Mouse (Mus musculus) lung, embryonic 15.5 days (tissue): ENCODE data around the gene Mfap5. TPM values are rescaled to one million over a fixed set of nuclear protein-coding genes. Genes with fewer than 3 reads are reported as not detected.
A peak's percentile ranks its signal among the peaks of the same experiment; 100 is the strongest.
"Not testable (repeated sequence)": the region's sequence is repeated elsewhere in the genome, so short reads cannot be mapped to it uniquely, and the experiment has no call there.

Source experiments
- ATAC-seq: fragments of 200-750 bp; cut with Nextera tagmentation; 2 replicates; pipeline ENCODE4 v1.8.0; 2017; ENCODE audit warnings: moderate number of reproducible peaks, borderline replicate concordance; ENCODE audit not compliant: low FRiP score, low TSS enrichment; ENCODE audit errors: extremely low read depth
- H3K27ac ChIP-seq: fragments of 300-500 bp; sonication (generic); 2 replicates; pipeline ENCODE4 v1.5.1; 2015; ENCODE audit warnings: moderate library complexity, mild to moderate bottlenecking, inconsistent platforms
- H3K27me3 ChIP-seq: fragments of 300-500 bp; sonication (generic); 2 replicates; pipeline ENCODE4 v1.6.1; 2015; ENCODE audit warnings: inconsistent platforms
- H3K36me3 ChIP-seq: fragments of 300-500 bp; sonication (generic); 2 replicates; pipeline ENCODE4 v1.6.1; 2015; ENCODE audit warnings: inconsistent platforms
- H3K4me1 ChIP-seq: fragments of 300-500 bp; sonication (generic); 2 replicates; pipeline ENCODE4 v1.6.1; 2015; ENCODE audit warnings: inconsistent platforms
- H3K4me2 ChIP-seq: fragments of 300-500 bp; sonication (generic); 2 replicates; pipeline ENCODE4 v1.6.1; 2015; ENCODE audit warnings: inconsistent platforms, mild to moderate bottlenecking, moderate library complexity
- H3K4me3 ChIP-seq: fragments of 300-500 bp; sonication (generic); 2 replicates; pipeline ENCODE4 v1.5.1; 2015; ENCODE audit warnings: mild to moderate bottlenecking, inconsistent platforms
- H3K9ac ChIP-seq: fragments of 300-500 bp; sonication (generic); 2 replicates; pipeline ENCODE4 v1.6.1; 2015; ENCODE audit warnings: inconsistent platforms
- H3K9me3 ChIP-seq: fragments of 300-500 bp; sonication (generic); 2 replicates; pipeline ENCODE4 v1.6.1; 2016; ENCODE audit warnings: inconsistent platforms
- WGBS: fragments of 180-500 bp; shearing (Covaris S2); methylation state at CpG from one replicate; pipeline ENCODE4 v1.1.7; 2015; 5-methylcytosine and 5-hydroxymethylcytosine counted together
- polyA plus RNA-seq: library from polyadenylated mRNA; unstranded; fragments of >200 nt; fragmentation: Nextera tagmentation; extraction: Ambion mirVana; gene quantifications from 2 replicates; pipeline ENCODE4 v1.2.1, GENCODE M21; 2015

Gene Mfap5
- polyA plus RNA-seq, 1 experiment from 2014 or later, result 17.5 TPM

DNA sequence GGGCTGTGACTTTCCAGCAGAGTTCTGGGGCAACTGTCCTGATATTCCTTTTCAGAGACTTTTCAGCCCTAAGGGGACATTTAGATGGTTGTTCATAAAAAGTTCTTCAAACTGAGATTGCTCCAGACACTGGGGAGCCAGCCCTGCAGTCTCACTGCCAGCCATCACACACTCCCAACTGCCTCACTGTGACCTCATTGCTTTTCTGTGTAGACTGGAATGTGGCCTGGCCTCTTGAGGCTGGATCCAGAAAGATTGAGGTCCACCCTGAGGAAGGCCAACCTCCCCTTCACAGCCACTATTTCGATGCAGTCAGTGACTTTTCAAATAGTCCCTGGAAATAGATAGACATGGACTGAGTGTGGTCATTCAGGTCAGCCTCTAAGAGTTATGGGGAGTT lies 12.0 kb downstream of the Mfap5 start:
- Histone ChIP-seq H3K36me3 (no peaks in the 10 kb centered on the region), H3K27ac (no peak overlapping the region), H3K9me3 (no peaks in the 10 kb centered on the region), H3K4me3 (no peak overlapping the region), H3K4me2 (no peak overlapping the region), H3K4me1 (no peaks in the 10 kb centered on the region), H3K27me3 (no peaks in the 10 kb centered on the region), H3K9ac (no peak overlapping the region)
- 65% methylated on average over 1 of the region's 1 CpGs for WGBS
- 0 out of 2 replicates have a peak, but pooled peaks have one; percentile 53 for ATAC-seq

DNA sequence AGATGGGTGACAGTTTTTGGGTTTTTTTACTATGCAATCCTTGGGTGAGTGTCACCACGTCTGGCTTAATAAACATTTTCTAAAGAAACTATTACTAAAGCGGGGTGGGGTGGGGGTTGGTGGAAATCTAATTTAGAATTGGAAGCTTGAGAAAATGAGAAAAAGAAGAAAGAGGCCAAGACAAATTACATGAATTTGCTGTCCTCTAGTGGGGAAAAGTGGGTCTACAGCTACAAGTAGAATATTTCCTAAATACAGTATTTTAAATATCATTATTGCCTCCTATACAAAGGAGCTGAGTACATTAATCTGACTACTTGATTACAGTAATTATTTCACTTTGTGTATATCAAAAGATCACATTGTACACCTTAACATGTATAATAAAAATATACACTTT lies 13.7 kb downstream of the Mfap5 start:
- no peak overlapping the region for H3K9ac ChIP-seq
- WGBS, result 21% methylated on average over 2 of the region's 2 CpGs
- no peaks in the 10 kb centered on the region for H3K4me1 ChIP-seq
- H3K27me3 ChIP-seq, result no peaks in the 10 kb centered on the region
- H3K36me3 ChIP-seq, result no peaks in the 10 kb centered on the region
- no peak overlapping the region for H3K27ac ChIP-seq
- ATAC-seq, result no peak
- H3K4me3 ChIP-seq, result no peak overlapping the region
- no peaks in the 10 kb centered on the region for H3K9me3 ChIP-seq
- no peak overlapping the region for H3K4me2 ChIP-seq

DNA sequence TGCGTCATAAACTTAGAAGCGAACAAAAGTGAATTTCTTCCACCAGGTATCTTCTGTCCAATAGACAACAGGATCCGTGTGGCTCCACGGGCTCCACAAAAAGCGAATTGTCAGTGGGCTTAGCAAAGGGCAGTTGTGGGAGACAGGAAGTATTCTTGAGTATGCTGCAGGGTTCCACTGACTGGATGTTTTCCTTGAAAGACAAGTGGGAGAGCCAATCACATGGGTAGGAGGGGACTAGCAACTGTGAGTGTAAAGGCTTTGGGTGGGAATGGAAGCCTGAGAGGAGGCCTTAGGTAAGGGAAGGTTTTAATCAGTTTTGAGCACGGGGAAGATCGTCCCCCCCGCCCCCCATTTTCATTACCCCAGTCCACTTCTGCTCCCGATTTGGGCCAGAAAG lies 16.9 kb downstream of the Mfap5 start:
- Histone ChIP-seq H3K36me3 (no peaks in the 10 kb centered on the region), H3K9me3 (no peaks in the 10 kb centered on the region), H3K4me2 (no peak overlapping the region; the same call in 1 of the 2 replicates), H3K27ac (no peak overlapping the region), H3K27me3 (no peaks in the 10 kb centered on the region), H3K9ac (no peak overlapping the region), H3K4me3 (no peak overlapping the region), H3K4me1 (no peaks in the 10 kb centered on the region)
- WGBS, result 62% methylated on average over 9 of the region's 9 CpGs
- ATAC-seq, result no peak

DNA sequence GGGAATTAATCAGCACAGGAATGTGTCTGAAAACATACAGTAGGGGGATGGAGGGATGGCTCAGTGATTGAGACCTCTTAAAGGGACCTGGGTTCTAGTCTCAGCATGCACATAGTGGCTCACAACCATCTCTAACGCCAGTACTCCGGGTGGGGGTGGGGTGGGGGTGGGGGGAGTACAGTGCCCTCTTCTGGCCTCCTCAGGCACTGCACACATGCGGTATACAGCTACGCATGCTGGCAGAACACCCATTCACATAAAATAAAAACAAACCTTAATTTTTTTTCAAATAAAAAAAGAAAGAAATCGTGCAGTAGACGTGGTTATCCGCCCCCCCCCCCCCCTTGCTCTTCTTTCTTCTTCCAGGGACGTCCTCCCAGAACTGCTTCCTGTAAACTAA lies 17.6 kb downstream of the Mfap5 start:
- H3K9ac ChIP-seq, result no peak overlapping the region
- 82% methylated on average over 8 of the region's 8 CpGs for WGBS
- no peaks in the 10 kb centered on the region for H3K9me3 ChIP-seq
- no peak overlapping the region for H3K27ac ChIP-seq
- H3K4me2 ChIP-seq, result no peak overlapping the region
- H3K36me3 ChIP-seq, result no peaks in the 10 kb centered on the region
- no peaks in the 10 kb centered on the region for H3K4me1 ChIP-seq
- no peaks in the 10 kb centered on the region for H3K27me3 ChIP-seq
- H3K4me3 ChIP-seq, result no peak overlapping the region
- ATAC-seq, result 0 out of 2 replicates have a peak, but pooled peaks have one; percentile 19

DNA sequence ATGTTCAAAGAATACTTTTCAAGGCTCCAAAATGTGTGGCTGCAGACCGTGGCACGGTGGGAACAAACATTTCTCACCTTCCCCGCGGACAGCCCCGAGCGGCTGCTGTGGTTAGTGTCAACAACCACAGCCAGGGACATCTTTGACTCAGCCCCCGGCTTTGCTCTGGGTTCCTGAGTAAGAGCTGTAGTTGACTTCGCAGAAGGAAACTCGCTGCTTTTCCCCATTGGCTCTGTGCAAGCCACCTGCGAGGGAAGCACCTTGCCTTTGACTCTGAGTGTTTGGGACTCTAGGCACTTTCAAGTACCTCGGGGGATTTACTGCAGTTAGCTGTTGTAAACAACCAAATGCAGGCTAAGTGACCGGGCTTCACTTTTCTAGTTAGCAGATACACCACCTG lies 22.0 kb downstream of the Mfap5 start:
- Histone ChIP-seq H3K9me3 (no peaks in the 10 kb centered on the region), H3K4me3 (no peak overlapping the region), H3K9ac (no peak overlapping the region), H3K4me2 (no peak overlapping the region), H3K4me1 (no peaks in the 10 kb centered on the region), H3K36me3 (no peaks in the 10 kb centered on the region), H3K27me3 (no peaks in the 10 kb centered on the region), H3K27ac (no peak overlapping the region)
- no peak for ATAC-seq
- 15% methylated on average over 12 of the region's 12 CpGs for WGBS

DNA sequence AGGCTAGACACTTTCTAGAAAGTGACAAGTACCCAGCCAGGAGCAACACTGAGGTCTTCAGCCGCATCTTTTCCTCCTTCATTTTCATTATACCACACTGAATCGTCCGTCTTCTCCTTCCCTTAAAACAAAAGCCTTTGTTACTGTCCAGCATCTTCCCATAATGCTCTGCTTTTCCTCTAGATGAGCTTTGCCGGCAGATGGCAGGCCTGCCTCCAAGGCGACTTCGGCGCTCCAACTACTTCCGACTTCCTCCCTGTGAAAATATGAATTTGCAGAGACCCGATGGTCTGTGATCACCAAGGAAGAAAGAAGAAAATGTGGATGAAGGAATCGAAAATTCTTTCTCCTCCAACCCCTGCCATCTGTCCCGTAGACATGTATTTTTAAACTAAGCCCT lies 22.5 kb downstream of the Mfap5 start:
- H3K27ac ChIP-seq, result no peak overlapping the region
- 73% methylated on average over 11 of the region's 11 CpGs for WGBS
- no peak overlapping the region for H3K9ac ChIP-seq
- no peaks in the 10 kb centered on the region for H3K36me3 ChIP-seq
- H3K27me3 ChIP-seq, result no peaks in the 10 kb centered on the region
- H3K4me2 ChIP-seq, result no peak overlapping the region
- H3K4me3 ChIP-seq, result no peak overlapping the region
- H3K9me3 ChIP-seq, result no peaks in the 10 kb centered on the region
- no peaks in the 10 kb centered on the region; the same call in 1 of the 2 replicates for H3K4me1 ChIP-seq
- ATAC-seq, result no peak

DNA sequence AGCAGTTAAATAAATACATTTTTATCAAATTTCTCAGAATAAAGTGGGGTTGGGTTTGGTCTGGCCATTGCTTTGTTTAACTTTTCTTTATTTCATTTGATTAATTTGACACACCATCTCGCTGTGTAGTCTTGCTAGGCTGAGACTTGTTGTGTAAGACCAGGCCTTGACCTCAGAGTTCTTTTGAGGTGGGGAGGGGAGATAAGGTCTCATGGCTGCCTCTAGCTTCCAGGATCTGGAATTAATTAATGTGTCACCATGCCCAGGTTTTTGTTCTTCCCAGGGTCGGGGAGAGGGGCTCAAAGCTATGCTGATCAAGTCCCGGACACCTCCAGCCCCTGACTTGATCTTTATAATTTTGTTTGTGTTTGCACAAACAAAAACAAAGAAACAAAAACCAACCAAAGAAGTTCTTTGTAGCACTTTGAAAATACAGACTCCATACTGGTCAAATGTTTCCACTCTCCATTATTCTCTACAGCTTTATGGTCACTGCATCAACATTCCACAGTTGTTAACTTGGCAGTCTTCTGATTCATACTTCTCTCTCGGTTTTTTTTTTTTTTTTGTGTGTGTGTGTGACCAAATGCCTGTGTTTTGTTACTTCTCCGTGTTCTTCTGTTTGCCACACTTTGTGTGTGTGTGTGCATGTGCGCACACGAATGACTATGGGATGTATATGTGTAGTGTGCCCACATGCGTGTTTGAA lies 26.0 kb downstream of the Mfap5 start:
- Histone ChIP-seq H3K27me3 (no peaks in the 10 kb centered on the region), H3K4me1 (no peaks in the 10 kb centered on the region; the same call in 1 of the 2 replicates), H3K4me2 (no peak overlapping the region), H3K9ac (no peak overlapping the region), H3K9me3 (no peaks in the 10 kb centered on the region), H3K27ac (no peak overlapping the region), H3K4me3 (no peak overlapping the region), H3K36me3 (no peaks in the 10 kb centered on the region)
- 60% methylated on average over 8 of the region's 8 CpGs for WGBS
- ATAC-seq, result no peak

DNA sequence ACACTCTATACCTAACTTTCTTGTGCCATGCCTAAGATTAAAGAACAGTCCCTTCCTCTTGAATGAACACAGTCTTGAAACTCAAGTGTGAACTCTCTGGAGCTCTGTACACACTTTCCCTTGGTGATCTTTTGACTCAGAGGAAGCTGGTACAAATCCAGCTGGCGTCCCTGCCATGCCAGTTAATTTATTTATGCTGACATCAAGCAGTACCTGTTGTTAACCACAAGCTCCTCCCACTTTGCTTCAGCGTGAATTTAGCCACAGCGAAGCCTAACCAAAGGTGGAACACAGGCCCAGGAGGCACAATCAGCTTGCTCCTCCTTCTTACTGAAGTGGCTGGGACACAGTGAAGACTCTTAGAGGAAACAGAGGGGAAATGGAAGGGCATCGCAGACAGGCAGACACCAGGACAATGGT lies 27.2 kb downstream of the Mfap5 start:
- H3K27ac ChIP-seq, result no peak overlapping the region
- ATAC-seq, result peak; percentile 46; the same call in 1 of the 2 replicates
- H3K9me3 ChIP-seq, result no peaks in the 10 kb centered on the region
- no peaks in the 10 kb centered on the region; the same call in 1 of the 2 replicates for H3K4me1 ChIP-seq
- H3K4me3 ChIP-seq, result no peak overlapping the region
- no peaks in the 10 kb centered on the region for H3K27me3 ChIP-seq
- no peaks in the 10 kb centered on the region for H3K36me3 ChIP-seq
- peak overlapping the region; percentile 0; the same call in 1 of the 2 replicates for H3K4me2 ChIP-seq
- no peak overlapping the region for H3K9ac ChIP-seq
- WGBS, result 9% methylated on average over 4 of the region's 4 CpGs

DNA sequence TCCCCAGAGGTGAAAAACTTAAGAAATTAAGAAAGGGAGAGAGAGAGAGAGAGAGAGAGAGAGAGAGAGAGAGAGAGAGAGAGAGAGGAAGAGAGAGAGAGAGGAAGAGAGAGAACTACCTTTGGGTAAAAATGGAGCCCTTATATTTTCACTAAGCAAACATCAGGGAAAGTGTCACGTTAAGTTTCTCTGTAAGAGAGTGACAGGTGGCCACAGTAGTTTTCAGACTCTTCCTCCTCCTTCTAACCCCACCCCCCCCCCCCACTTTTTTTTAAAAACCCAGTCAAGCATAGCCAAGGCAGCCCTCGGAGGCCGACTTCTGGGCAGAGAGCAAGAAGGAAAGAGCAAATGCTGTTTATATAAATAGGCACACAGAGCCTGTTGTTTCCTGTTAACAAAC lies 28.4 kb downstream of the Mfap5 start:
- H3K9ac ChIP-seq, result no peak overlapping the region

DNA sequence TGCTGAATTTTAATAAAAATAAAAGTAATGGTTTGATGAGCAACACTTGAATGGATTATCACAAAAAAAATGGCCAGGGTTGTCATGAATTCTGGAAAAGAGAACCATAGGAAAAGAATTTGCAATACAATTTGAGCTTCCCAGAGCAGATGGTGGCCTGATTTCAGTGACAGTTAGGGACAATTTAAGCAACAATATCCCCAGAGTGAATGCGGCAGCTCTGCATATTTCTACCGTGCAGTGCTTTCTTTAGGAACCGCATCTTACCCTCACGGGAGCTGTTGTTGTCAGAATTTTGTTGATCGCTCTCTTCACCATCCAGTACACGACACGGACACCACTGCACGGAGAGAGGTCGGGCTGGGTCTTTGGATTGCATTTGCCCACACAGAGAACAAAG lies 33.9 kb downstream of the Mfap5 start:
- WGBS, result 82% methylated on average over 9 of the region's 9 CpGs
- H3K4me1 ChIP-seq, result no peaks in the 10 kb centered on the region

More for the DNA sequence above, 28.4 kb downstream of the Mfap5 start:
- Histone ChIP-seq H3K36me3 (no peaks in the 10 kb centered on the region), H3K27ac (no peak overlapping the region), H3K4me3 (no peak overlapping the region), H3K4me2 (no peak overlapping the region), H3K27me3 (no peaks in the 10 kb centered on the region), H3K4me1 (no peaks in the 10 kb centered on the region; the same call in 1 of the 2 replicates), H3K9me3 (no peaks in the 10 kb centered on the region)
- WGBS, result 31% methylated on average over 3 of the region's 3 CpGs
- ATAC-seq, result no peak

GRCm38 (mm10) chr6:122542459-122542858 lies 36.8 kb downstream of the Mfap5 start:
- not testable (repeated sequence) for H3K4me3 ChIP-seq
- 67% methylated on average over 5 of the region's 5 CpGs for WGBS

More for the DNA sequence above, 33.9 kb downstream of the Mfap5 start:
- Histone ChIP-seq H3K9ac (no peak overlapping the region), H3K27me3 (no peaks in the 10 kb centered on the region), H3K27ac (no peak overlapping the region), H3K36me3 (no peaks in the 10 kb centered on the region), H3K4me2 (no peak overlapping the region), H3K9me3 (no peaks in the 10 kb centered on the region), H3K4me3 (no peak overlapping the region)
- no peak for ATAC-seq

DNA sequence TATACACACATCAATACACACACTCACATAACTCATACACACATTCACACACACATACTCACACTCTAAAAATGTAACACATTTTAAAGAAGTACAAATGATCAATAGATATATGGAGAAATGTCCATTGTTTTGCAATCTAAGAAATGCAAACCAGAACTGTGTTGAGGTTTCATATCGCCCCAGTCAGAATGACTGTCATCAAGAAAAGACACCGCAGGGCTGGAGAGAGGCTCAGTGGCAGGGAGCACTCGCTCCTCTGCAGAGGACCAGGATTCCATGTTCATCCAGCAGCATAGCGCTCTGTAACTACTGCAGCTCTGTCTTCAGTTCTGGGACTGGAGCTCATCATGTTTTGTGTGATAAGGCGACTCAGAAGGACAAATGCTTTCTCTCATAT lies 37.9 kb downstream of the Mfap5 start:
- H3K4me3 ChIP-seq, result no peak overlapping the region
- WGBS, result 69% methylated on average over 5 of the region's 5 CpGs
- no peaks in the 10 kb centered on the region for H3K27me3 ChIP-seq
- no peak overlapping the region for H3K27ac ChIP-seq
- no peaks in the 10 kb centered on the region for H3K4me1 ChIP-seq
- no peaks in the 10 kb centered on the region for H3K9me3 ChIP-seq
- no peak for ATAC-seq
- H3K9ac ChIP-seq, result no peak overlapping the region
- H3K4me2 ChIP-seq, result no peak overlapping the region
- H3K36me3 ChIP-seq, result no peaks in the 10 kb centered on the region

More at GRCm38 (mm10) chr6:122542459-122542858, 36.8 kb downstream of the Mfap5 start:
- not testable (repeated sequence) for H3K27ac ChIP-seq, H3K9ac ChIP-seq, ATAC-seq, H3K9me3 ChIP-seq, H3K4me2 ChIP-seq, H3K4me1 ChIP-seq, H3K27me3 ChIP-seq, H3K36me3 ChIP-seq
